Mouse (Mus musculus) cerebellum, postnatal 10 days (tissue): ENCODE measurements around the gene Asic2.

Experiments
- DNase-seq, 2 experiments: peaks; one replicate each; pipeline ENCODE4 v3.0.0; 2021; ENCODE audit warnings: mixed read lengths in 2 of 2

Gene Asic2

DNA sequence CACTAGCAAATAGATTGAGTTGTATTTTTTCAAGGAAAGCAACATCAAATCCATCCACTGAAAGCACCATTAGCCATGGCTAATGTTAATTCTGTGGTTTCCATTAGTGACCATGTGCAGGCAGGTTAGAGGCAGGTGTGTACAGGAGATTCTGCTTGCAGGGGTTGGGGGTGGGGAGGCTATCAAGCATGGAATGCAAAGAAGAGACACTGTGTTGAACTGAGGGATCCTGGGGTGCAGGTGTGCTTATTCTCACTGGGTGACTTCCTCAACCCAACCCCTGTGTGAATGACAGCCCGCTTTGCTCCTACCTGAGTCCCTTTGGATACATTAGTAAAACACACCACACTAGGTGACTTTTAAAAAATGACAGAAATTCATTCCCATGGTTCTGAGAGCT is 20.2 kb downstream of the Asic2 start:
- DNase-seq, result no peak

DNA sequence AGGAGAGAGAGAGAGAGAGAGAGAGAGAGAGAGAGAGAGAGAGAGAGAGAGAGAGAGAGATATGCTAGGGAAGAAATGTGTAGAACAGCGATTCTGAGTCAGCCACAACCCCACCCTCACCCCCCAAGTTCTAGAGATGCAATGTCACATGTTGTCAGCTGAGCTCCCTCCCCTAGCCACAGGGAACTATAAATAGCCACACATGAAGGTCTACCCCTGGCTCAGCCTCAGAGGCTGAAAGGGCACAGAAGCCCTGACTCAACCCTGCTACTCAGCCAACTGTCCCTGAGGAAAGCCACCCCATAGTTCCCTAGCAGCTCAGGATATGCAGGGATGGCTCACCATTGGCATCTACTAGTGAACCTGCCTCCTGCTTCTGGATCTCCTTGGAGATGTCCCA is 26.1 kb downstream of the Asic2 start:
- DNase-seq, result no peak

DNA sequence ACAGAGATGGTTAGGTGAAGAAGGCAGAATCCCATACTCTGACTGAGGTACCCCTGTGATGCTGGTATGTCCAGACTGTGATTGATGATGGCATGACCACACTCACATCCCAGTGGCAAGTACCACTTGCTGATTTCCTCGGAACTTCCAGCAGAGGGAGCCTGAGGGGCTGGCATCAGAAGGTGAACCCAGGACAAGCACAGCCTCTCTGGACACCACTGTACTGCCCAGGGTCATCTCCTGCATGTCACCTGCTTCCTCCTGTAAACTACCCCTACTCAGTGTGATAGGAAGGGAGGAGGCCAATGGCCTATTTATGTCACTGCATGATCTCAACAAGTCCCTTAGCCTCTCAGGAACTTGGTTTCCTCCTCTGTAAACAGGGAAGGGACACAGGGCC is 27.3 kb downstream of the Asic2 start:
- DNase-seq, result peak; percentile 56 to 57

DNA sequence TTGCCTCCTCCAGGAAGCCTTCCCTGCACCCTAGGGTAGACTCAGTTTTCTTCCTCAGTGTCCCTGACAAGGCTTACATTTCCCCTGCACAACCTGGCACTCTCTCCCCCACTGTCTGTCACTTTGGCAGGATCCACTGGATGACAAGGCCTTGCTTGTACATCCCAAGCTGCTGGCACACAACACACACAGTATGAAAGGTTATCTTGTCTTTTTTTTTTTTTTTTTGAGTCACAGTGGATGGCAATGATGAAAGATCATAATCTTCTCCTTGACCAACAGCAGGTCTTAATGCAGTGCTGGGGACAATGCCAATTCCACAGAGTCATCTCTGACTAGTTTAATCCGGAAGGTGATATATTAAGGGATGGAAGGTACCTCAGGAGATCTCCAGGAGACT is 30.7 kb downstream of the Asic2 start:
- DNase-seq, result peak in 1 of 2 experiments; percentile 16

DNA sequence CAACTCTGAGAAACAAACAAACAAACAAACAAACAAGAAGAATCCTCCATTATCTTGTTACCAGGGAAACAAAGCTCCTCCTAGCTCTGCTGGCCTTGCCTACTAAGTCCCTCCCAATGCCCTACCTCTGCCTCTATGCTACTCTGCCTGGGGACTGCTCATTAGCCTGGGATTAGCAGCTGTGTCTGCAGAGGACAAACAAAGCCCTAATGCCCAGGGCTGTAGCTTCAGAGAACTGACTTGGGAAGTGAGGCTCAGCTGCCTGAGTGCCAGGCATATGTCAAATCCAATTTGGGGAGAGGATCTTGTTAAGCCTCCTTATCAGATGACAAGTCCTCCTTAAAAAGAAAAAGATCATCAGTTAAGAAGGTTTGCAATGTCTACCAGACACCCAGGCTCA is 41.9 kb downstream of the Asic2 start:
- DNase-seq, result no peak

DNA sequence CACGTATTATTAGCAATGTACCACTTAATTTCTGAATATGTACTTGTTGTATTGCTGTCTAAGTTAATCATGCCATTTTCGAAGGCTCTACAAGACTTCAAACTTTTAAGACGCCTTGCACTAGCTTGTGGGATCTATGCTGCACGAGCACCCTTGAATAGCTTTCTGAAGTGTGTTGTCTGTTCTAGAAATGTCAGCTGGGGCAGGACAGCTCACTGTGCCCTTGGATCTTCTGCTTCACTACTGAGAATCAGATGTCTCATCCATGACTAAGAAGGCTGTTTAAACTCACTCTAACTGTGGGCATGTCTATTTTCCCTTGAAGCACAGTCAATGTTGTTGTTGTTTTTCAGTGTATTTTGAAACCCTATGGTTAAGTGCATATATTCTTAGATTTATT is 44.6 kb downstream of the Asic2 start:
- DNase-seq, result no peak

DNA sequence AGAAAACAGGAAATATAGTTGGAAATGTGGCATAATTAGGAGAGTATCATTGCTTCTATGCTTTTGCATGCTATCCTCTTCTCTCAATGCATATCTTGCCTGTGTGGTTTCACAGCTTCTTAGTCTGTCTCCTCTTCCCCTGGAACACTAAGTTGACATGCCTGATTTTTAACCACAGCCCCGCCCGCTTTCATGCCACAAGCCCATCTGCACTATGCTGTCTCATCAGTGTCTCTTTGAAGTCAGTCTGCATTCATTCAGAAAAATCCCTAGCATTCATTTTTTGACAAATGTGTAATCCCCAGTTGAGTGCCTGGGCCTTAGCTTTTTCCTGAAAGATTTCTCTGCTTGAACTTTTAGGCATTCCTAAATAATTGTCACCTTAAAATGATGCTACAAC is 45.2 kb downstream of the Asic2 start:
- DNase-seq, result no peak

DNA sequence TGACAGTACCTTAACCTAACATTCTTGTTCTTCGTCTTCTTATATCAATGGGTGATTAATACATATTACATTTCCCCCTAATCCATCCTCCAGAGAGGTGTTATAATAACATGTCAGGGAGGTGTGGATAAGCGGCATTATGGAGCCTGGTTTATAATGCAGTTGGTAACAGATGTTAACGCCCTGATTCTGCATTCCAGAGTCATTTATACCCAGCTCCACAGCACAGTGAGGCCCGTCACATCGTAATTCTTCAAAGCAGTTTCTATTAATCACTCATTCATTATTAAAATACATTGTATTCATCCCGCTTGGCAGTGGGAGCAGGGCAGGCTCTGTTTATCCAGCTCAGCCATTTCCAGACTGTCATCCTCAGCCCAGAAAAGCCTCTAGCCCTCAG is 52.8 kb downstream of the Asic2 start:
- DNase-seq, result no peak

DNA sequence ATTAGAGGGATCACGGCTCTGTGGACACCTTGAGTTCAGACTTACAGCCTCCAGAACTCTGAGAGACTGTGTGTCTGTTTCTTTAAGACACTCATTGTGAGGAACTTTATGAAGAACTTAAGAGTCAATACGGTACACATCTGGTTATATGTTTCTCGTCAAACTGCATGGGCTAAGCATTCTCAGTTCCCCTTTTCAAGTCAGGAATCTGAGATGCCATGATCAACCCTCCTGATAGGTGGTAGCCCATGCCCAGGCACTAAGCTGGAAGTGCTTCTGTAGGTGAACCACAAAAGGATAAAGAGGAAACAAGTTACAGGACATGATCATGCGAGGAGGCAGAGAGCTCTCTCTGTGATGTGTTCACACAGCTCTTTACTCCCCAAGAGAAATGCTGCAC is 55.2 kb downstream of the Asic2 start:
- no peak for DNase-seq

DNA sequence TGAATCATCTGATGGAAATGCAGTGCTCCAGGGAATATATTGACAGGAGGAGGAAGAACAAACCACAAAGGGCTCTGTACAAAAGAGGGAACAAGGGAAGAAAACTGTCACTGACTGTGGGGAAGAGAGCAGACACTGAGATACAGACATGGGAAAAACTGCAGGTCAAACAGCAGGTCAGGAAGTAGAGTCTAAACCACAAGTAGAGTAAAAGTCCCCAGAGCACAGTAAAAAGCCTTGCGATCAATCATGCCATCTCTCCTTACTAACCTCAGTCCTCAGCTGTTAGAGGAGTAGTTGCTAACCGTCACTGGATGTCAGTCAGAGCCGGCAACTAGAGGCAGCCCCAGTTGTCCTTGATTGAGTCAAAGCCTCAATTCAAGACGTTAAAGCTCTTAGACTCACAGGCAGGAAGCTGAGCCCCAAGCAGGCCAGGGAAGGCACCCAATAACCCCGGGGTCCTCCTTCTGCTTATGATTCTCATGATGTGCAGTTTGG is 58.8 kb downstream of the Asic2 start:
- no peak for DNase-seq

DNA sequence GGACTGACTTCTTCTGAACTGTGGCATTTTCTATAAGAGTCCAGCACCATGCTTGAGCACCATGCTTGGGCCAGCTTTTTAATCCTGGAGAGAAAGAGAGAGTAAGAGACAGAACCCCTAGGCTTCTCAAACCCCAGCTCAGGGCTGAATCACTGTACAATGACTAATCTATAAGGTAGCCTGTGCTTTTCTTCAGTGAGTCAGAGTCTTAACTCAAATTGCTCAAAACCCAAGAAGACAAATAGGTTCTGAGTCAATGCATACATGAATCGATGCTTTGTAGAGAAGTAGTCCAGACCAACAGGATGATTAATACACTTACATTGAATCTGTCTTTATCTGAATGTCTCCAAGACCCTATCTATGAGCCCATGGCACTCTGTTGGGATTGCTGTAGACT is 59.5 kb downstream of the Asic2 start:
- DNase-seq, result no peak

DNA sequence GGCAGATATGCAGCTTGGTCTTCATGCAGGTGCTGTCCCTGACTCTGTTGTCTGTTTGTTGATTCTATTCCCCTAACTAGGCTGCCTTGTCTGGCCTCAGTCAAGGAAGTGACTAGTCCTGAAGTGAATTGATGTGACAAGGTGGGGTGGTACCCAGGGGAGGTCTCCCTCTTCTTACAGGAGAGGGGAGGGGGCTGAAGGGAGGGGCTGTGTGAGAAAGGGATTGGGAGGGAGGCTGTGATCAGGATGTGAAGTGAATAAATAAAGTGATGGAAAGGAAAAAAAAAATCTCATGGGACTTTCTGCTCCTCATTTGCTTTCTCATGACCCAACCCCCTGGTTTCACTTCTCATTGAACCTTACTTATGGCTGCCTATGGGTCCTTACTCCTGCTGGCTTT is 65.9 kb downstream of the Asic2 start:
- no peak for DNase-seq

DNA sequence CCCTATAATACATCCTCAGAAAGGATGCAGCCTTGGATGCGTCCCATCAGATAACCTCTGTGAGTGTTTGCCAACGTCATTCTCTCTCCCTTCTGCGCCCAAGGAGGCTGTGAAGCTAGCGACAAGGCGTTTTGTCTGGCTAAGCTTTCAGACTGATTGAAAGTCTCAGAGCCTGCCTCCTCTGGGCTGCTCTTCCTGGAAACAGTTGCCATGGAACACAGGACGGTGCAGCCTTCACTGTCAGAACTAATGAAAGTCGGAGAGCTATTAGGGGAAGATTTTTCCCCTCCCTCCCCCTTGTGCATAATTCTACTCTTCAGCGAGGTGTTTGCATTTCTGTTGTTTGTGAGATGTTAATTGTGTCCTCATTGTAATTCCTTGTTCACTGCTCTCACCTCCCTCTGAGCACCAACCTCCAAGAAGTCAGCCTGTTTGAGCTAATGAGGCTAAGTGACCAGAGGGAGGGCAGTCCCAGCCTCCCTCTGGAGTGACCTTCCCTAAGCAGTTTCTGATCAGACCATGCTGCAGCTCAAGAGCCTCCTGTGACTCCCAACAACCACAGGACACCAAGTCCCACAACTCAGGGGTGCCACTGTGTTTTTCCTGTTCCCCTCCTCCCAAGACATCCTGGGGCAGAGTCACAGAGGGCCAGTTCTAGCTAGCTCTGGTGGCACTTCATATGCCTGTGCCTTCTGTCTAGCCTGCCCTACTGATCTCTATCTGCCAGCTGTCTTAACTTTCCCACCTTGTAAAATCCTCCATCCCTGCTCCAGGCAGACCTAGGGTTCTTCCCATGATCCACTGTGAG is 70.5 kb downstream of the Asic2 start:
- DNase-seq, result peak in 1 of 2 experiments; percentile 16

DNA sequence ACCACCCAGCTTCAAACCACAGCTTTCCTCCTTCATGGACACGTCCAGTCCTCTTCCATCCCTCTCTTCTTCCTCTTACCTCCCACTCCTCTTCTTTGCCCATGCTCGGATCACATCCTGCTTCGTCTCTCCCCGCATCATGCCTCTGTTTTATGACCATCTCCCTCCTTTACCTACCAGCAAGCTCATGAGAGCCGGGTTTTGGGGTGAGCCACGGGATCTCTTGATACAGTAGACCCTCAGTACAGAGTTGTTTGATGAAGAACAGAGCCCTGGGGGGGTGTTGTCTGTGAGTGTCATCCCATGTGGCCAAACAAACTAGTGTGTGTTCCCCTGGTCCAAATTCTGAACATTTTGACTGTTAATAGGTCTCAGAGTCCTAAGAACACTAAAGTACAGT is 71.7 kb downstream of the Asic2 start:
- DNase-seq, result no peak

DNA sequence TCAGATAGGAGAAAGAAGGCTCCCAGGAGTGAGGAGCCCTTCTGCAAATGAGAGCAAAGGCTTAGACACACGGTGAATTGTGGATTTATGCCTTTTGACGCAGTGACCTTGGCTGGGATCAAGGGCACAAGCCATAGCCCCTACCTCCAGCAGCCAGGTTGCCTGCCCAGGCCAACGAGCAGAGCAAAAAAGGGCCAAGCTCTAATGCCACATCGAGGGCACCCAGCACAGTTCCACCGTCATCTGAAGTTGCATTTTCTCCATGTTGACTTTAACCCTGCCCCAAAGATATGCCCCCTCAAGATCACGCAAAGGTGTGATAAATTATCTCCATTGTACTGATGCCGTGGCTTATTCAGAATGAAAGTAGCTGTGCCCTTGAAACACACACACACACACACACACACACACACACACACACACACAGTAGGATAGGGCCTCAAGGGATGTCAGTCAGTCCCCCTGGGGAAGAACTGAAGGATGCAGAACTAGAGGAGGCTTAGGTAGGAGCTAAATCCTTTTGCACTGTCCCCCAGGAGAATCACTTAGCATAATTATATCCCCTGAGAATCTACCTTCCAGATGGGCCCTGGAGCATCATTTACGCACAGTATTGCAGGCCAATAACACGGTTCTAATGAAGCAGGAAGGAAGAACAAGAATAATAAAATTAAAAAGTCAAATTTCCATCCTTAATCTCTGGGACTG is 96.6 kb downstream of the Asic2 start:
- DNase-seq, result no peak

DNA sequence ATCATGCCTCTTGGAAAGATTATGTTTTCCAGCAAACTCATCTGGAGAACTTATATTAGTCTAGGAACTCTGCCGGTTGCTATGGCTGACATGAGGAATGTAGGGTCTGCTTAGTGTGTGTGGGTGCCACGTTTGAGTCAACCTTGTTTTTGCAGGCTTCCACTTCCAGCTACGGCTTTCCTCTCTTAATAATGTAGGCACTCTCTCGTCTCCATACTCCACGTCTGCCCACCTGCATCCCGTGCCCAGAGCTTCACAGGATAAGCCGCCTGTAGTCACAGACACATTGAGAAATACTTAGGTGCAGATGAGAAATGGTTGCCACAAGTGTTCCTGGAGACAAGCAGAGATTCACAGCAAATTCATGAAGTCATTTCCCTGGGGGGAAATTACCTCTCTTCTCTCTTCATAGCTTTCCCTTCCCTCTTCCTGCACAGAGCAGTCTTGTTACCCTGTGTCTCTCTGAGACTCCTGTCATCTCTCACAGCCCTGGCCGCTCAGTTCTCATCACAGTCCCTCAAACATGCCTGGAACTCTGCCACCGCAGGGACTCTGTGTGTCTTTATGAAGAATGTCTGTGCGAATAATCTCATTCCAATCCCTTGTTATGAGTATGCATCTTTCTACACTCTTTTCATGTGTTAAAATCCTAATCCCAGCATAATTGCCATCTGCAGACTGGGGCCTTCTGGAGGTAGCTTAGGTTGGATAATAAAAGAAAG is 102.4 kb downstream of the Asic2 start:
- peak; percentile 27 to 40 for DNase-seq

DNA sequence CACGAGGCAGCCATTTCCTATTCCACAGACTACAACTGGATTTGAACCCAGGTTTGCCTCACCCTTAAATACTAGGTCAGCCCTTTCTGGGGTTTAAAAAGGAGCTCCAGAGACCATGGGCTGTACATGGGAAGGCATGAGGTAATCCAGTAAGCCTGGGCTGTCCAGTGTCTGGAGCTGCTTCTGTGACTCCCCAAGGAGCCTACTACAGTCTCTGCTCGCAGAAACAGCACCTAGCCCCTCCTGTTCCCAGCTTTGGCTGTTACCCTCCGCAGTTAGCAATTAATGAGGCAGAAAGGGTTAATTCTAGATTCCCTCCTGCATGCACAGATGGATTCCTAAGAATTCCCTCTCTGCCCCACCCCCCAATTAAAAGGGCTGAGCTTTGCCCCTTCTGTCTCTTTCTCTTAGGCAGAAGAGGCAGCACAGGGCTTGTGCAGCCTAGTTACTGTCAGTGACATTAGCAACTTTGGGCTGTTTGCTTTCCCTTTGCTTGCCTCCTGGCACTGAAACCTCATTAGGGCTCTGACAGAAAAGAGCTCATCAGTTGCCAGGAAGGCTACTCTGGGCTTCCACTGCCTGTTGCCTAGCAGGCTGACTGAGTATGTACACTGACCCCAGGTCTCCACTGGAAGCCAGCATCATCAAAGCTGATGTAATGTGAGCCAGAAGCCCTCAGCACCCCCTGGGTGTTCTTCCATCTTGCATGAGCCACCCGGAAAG is 107.8 kb downstream of the Asic2 start, which contains the start of gene 5530401A14Rik:
Gene 5530401A14Rik, plus strand, starts transcription at position 424 of the 723 bp plus-strand sequence.
- DNase-seq, result peak; percentile 54 to 68

DNA sequence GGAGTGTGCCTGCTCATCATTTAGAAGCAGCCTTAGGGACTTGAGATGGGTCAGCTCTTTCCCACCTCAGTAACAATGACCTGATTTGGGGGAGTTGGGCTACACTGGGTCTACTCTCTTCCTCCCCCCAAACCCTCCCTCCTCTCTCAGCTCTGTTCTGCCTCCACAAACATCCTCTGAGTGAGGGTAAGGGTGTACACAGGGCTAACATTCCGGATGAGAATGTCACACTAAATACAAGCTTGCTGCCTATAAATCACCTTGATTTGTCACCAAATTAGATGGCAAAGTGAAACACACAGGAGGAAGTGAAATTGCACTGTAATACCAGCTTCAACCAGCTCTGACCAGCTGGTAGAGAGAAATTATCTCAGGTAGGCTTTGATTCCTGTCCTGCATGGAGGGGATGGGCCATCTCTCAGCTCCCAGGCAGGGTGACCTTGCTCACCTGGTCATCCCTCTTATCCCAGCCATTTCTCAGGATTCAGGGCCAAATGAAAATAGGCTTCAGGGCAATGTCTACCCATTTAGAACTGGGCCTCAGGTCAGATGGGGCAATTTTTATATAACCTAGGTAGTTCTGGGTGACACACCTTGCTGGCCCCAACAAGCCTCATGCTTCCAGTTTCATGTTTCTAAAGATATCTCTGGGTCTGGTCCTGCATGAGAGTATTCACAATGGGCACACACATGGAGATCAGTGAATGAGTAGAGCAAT is 120.3 kb downstream of the Asic2 start:
- no peak for DNase-seq

DNA sequence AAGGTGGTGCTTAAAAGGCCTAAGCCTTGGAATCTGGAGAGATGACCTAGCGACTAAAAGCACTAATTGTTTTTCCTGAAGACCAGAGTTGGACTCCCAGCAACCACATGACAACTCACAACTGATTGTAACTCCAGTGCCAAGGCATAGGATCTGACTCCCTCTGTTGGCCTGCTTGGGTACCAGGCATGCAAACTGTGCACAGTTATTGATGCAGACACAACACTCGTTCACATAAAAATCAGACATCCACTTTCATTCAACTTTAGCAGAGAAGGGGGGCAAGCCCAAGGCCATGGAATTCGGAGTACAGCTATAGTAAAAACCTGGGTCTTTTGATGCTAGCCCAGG is 122.6 kb downstream of the Asic2 start:
- peak; percentile 31 to 47 for DNase-seq

DNA sequence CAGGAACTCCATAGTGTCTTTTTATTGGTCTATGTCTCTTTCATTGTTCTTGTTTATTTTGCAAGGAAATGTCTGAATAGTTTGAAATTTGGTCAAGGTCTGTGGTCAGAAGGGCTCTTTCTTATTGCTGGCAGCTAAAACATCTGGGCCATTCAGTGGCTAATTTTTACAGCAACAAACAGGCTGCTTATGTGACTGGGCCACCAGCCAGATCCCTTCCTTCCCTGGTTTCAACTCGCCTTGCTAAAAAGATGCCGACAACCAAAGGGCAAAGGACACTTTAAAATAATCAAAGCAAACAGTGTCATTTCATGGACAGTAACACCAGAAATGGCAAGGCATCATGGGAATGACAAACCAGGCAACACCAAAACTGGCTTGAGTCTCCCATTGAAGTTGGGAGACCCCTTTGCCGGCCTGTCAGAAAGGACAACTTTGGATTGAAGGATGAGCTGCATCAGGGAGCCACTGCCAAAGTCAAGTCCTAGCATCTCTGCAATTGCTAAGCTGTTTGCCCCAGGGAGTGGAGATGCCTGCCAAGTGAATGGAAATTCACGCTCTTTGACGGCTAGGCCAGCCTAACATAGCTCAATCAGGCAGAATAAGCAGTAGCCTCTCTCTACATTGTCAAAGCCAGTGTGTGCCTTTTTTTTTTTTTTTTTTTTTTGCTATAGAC is 123.1 kb downstream of the Asic2 start:
- peak; percentile 80 to 91 for DNase-seq

DNA sequence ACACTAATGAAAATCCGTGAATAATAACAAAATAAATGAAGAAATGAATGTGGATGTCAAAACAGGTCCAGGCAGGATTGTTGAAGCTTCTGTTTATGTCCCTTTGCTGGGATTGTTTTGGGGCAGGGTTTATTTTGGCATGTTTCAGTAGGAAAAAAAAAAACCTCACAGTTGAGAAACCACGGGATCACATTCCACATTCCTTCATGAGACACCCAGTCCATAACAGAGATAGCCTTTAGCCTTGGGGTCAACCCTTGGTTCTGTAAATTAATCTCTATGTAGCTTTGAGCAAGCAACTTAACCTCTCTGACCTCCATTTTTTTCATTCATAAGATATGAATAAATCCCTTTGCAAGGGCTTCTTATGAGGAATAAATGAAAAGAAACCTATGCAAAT is 127.3 kb downstream of the Asic2 start:
- no peak for DNase-seq

DNA sequence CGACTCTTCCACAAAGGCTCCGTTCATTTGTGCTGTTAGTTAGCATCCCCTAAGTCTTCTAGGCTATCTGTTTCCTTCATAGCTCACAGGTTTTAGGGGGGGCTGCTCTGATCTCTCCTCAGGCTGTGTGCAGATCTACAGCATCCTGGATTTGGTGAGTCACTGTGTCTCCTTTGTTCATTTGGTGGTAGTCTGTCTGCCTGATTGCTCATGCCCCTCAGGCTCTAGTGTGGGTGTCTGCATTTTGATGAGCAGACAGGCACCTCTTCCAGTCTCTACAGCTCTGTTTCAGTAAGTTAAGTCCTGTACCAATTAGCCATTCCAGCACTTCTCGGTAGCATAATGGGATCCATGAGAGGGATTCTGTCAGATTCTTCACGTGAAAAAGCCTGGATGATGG is 129.8 kb downstream of the Asic2 start:
- no peak for DNase-seq
